Mouse (Mus musculus): ENCODE results near the gene Arih2. TPM values are rescaled to one million over a fixed set of nuclear protein-coding genes. Genes with fewer than 3 reads are reported as not detected.

Gene Arih2
- total RNA-seq (2014; rRNA removed; ENCODE audit: low replicate concordance) (59.5 and 76.4 TPM in 2 replicates), polyA plus RNA-seq (2015; fragmentation: Nextera tagmentation; extraction: Ambion mirVana) (33.8 and 38.2 TPM in 2 replicates)

DNA sequence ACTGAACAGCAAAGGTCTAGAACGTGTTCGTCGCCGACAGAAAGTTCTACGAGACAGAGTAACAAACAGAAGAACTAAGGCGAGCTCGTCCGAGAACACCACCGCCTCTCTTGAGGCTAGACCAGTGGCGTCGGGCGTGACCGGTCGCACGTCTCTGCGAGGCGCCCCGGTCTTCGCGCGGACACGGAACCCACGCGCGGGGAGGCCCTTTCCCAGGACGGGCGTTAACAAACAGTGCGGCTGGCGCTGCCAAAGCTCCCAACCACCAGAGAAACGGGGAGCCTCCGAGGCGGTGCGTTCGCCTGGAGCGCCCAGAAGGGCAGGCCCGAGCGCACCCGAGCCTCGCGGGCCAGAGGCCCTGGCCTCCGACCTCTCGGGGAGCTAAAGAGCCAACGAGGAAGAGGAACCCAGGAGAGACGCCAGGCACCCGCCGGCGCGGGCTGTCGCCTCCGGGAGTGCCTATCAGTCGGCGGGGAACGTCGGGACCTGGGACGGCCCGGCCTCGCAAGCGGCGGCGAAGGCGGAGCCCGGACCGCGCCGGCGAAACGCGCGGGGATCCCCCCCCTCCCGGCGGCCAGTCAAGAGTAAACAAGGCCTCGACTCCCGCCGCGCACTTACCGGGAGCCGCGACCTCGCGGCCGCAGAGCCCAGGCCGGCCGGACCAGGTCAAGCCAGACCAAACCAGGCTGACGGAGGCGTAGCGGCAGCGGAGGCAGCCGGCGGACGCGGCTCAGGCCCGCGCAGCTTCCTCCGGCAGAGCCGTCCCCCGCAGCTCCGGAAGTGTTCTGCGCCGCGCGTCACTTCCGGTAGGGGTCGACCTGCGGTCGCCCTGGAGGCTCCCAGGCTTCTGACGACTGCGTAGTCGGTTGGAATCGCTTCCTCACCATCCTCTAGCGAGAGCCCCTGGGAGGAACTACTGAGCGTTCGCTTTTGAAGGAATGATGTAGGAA is at the start of gene Arih2:
Arih2 (minus strand) TSS at position 776 of the 950 bp plus-strand sequence.
- TF ChIP-seq EP300 (IDR thresholded peaks at IDR 0.05; ENCODE audit: low read depth) = peak; percentile 84
- no peak for TF ChIP-seq CTCF (IDR thresholded peaks at IDR 0.05; ENCODE audit: low read depth)
- peak within 1 kb of the TSS; percentile 71 for H3K4me2 ChIP-seq (ENCODE audit: low read depth, low read length)
- DNase-seq (ENCODE audit: low spot score) = peak; percentile 94

DNA sequence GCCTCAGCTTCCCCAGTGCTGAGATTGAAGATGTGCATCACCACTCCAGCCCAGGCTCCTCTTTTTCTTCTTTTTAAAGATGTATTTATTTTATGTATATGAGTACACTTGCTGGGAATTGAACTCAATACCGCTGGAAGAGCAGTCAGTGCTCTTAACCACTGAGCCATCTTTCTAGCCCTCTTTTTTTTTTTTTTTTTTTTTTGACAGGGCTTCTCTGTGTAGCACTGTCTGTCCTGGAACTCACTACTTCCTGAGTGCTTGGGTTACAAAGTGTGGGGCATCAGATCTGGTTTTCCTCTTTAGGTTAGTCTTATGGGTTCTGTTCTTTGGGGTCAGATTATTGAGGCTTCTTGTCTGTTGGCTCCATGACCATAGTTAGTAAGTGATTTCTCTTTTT is 45.3 kb upstream of the Arih2 start:
- Histone ChIP-seq H3K4me2 (ENCODE audit: low read depth, low read length) (no peak overlapping the region), H3K36me3 (replicated peaks; ENCODE audit: control insufficient read depth, insufficient read depth, low read length) (no peaks in the 10 kb centered on the region), H3K27ac (ENCODE audit: low read depth) (no peak overlapping the region), H3K9ac (replicated peaks; ENCODE audit: low read depth, low read length) (no peak overlapping the region), H3K9me3 (replicated peaks; ENCODE audit: control insufficient read depth, low read length) (no peaks in the 10 kb centered on the region), H3K4me1 (ENCODE audit: control insufficient read depth, insufficient read depth) (peaks cover 21% of the 10 kb centered on the region), H3K4me3 (ENCODE audit: low read depth, low read length) (no peak overlapping the region), H3K27me3 (ENCODE audit: control insufficient read depth, insufficient read depth, low read length) (no peaks in the 10 kb centered on the region)
- ATAC-seq (ENCODE audit: insufficient read depth, low read depth) = no peak
- 92% methylated on average over 1 of the region's 1 CpGs for WGBS
- TF ChIP-seq CTCF (IDR thresholded peaks at IDR 0.05; ENCODE audit: low read depth) = no peak
- DNase-seq (ENCODE audit: low spot score) = no peak

More for the DNA sequence above, at the start of gene Arih2:
- Histone ChIP-seq H3K9ac (replicated peaks; ENCODE audit: low read depth, low read length) (peak within 1 kb of the TSS; percentile 84), H3K27me3 (ENCODE audit: control insufficient read depth, insufficient read depth, low read length) (no peaks in the 10 kb centered on the region), H3K4me1 (ENCODE audit: control insufficient read depth, insufficient read depth) (peaks cover 8% of the 10 kb centered on the region), H3K4me3 (ENCODE audit: low read depth, low read length) (peak within 1 kb of the TSS; percentile 79), H3K36me3 (replicated peaks; ENCODE audit: control insufficient read depth, insufficient read depth, low read length) (no peaks in the 10 kb centered on the region), H3K9me3 (replicated peaks; ENCODE audit: control insufficient read depth, low read length) (no peaks in the 10 kb centered on the region), H3K27ac (ENCODE audit: low read depth) (peak within 1 kb of the TSS; percentile 98)
- under 1% methylated on average over 102 of the region's 112 CpGs for WGBS
- ATAC-seq (ENCODE audit: insufficient read depth, low read depth) = peak; percentile 98

DNA sequence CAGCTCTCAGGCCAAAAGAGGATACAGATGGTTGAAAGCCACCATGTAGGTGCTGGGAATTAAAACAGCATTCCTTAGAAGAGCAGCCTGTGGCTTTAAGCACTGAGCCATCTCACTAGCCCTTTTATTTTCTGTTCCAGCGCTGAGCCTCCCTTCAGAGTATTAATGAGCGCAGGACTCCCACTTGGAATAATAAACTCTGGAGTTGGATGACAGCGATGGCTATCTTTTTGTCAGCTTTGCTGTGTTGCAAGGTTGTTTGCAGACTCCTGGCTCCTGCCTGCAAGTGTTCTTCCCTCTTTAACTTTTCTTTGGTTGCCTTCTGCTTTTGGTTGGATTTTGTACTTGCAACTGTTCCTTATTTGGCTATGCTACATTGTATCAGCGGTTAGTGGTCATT is 44.8 kb upstream of the Arih2 start:
- H3K27me3 ChIP-seq (ENCODE audit: control insufficient read depth, insufficient read depth, low read length) = no peaks in the 10 kb centered on the region
- H3K9ac ChIP-seq (replicated peaks; ENCODE audit: low read depth, low read length) = no peak overlapping the region
- TF ChIP-seq EP300 (IDR thresholded peaks at IDR 0.05; ENCODE audit: low read depth) (no peak), CTCF (IDR thresholded peaks at IDR 0.05; ENCODE audit: low read depth) (no peak)
- peaks cover 21% of the 10 kb centered on the region for H3K4me1 ChIP-seq (ENCODE audit: control insufficient read depth, insufficient read depth)
- no peaks in the 10 kb centered on the region for H3K36me3 ChIP-seq (replicated peaks; ENCODE audit: control insufficient read depth, insufficient read depth, low read length)
- H3K4me3 ChIP-seq (ENCODE audit: low read depth, low read length) = no peak overlapping the region
- DNase-seq (ENCODE audit: low spot score) (no peak), ATAC-seq (ENCODE audit: insufficient read depth, low read depth) (no peak)
- WGBS = 78% methylated on average over 4 of the region's 4 CpGs
- no peak overlapping the region for H3K27ac ChIP-seq (ENCODE audit: low read depth)
- H3K9me3 ChIP-seq (replicated peaks; ENCODE audit: control insufficient read depth, low read length) = no peaks in the 10 kb centered on the region
- peak overlapping the region; percentile 5; the same call in 1 of the 2 replicates for H3K4me2 ChIP-seq (ENCODE audit: low read depth, low read length)

DNA sequence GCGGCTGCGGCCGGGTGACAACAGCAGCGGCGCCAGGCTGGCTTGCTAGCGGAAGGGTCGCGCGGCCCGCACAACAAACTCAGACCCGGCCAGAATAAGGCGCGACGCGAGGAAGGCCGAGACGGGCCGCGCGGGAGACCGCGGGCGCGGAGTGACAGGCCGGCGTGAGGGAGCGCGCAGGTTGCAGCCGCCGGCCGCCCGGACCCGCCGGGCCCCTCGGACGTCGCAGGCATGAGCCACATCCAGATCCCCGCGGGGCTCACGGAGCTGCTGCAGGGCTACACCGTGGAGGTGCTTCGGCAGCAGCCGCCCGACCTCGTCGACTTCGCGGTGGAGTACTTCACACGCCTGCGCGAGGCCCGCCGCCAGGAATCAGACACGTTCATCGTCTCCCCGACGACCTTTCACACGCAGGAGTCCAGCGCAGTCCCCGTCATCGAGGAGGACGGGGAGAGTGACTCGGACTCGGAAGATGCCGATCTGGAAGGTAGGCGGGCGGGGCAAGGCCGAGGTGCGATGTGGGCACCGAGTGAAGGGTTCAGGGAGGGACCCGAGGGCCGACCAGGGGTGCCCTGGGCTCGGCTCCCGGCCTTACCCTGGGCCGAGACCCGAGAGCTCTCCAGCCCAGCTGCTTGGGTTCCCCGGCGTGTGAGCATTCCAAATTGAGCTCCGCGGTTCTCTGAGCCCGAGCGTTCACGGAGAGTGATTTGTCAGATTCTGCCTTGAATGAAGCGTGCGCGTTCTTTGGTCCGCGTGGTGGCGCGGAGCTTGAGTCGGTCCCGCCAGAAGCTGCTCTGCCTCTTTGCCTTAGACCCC is 43.2 kb upstream of the Arih2 start:
- Histone ChIP-seq H3K9ac (replicated peaks; ENCODE audit: low read depth, low read length) (peak overlapping the region; percentile 84), H3K4me1 (ENCODE audit: control insufficient read depth, insufficient read depth) (peaks cover 21% of the 10 kb centered on the region), H3K9me3 (replicated peaks; ENCODE audit: control insufficient read depth, low read length) (no peaks in the 10 kb centered on the region), H3K36me3 (replicated peaks; ENCODE audit: control insufficient read depth, insufficient read depth, low read length) (no peaks in the 10 kb centered on the region), H3K27ac (ENCODE audit: low read depth) (peak overlapping the region; percentile 83), H3K4me3 (ENCODE audit: low read depth, low read length) (peak overlapping the region; percentile 83), H3K27me3 (ENCODE audit: control insufficient read depth, insufficient read depth, low read length) (no peaks in the 10 kb centered on the region), H3K4me2 (ENCODE audit: low read depth, low read length) (peak overlapping the region; percentile 95)
- TF ChIP-seq EP300 (IDR thresholded peaks at IDR 0.05; ENCODE audit: low read depth) = no peak
- 0 out of 2 replicates have a peak, but pooled peaks have one; percentile 11 for TF ChIP-seq CTCF (IDR thresholded peaks at IDR 0.05; ENCODE audit: low read depth)
- WGBS = under 1% methylated on average over 92 of the region's 92 CpGs
- DNase-seq (ENCODE audit: low spot score) (peak; percentile 61), ATAC-seq (ENCODE audit: insufficient read depth, low read depth) (peak; percentile 53)

DNA sequence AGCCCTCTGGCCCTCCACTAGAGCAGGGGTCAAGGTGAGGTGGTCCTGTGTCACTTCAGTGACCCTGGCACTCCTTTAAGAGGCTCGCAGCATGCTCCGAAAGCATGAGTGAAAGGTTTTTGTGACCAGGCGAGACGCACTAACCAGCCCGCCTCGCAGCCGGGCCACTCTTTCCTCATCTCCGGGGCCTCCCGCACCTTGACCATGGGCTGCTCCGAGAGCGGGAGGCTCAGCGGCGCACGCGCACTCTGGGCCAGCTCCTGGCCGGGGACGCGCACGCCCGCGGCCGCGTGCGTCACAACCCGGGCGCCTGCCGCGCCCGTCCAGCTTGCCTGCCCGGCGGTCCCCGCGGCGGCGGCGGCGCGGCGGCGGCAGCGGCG is 42.6 kb upstream of the Arih2 start:
- DNase-seq (ENCODE audit: low spot score) (peak; percentile 90), ATAC-seq (ENCODE audit: insufficient read depth, low read depth) (peak; percentile 93)
- peak overlapping the region; percentile 95 for H3K4me2 ChIP-seq (ENCODE audit: low read depth, low read length)
- WGBS = 1% methylated on average over 38 of the region's 42 CpGs
- H3K9me3 ChIP-seq (replicated peaks; ENCODE audit: control insufficient read depth, low read length) = no peaks in the 10 kb centered on the region
- H3K9ac ChIP-seq (replicated peaks; ENCODE audit: low read depth, low read length) = peak overlapping the region; percentile 84
- H3K36me3 ChIP-seq (replicated peaks; ENCODE audit: control insufficient read depth, insufficient read depth, low read length) = no peaks in the 10 kb centered on the region
- TF ChIP-seq EP300 (IDR thresholded peaks at IDR 0.05; ENCODE audit: low read depth) = no peak
- no peak for TF ChIP-seq CTCF (IDR thresholded peaks at IDR 0.05; ENCODE audit: low read depth)
- peak overlapping the region; percentile 83 for H3K27ac ChIP-seq (ENCODE audit: low read depth)
- peak overlapping the region; percentile 83 for H3K4me3 ChIP-seq (ENCODE audit: low read depth, low read length)
- no peaks in the 10 kb centered on the region for H3K27me3 ChIP-seq (ENCODE audit: control insufficient read depth, insufficient read depth, low read length)
- H3K4me1 ChIP-seq (ENCODE audit: control insufficient read depth, insufficient read depth) = peaks cover 21% of the 10 kb centered on the region
